Mouse (Mus musculus) kidney, postnatal 14 days (tissue): ENCODE results near the gene Luc7l3.

Experiments used
- DNase-seq: peaks from one replicate; pipeline ENCODE4 v3.0.0; 2022; ENCODE audit warnings: mixed read lengths

Luc7l3 gene

GRCm38 (mm10) chr11:94336551-94336950, 14.8 kb upstream of the Luc7l3 start:
- DNase-seq: no peak

- DNase-seq: peak; percentile 22
Observed at GRCm38 (mm10) chr11:94334386-94334968, 12.7 kb upstream of the Luc7l3 start.

- DNase-seq: no peak
Observed at GRCm38 (mm10) chr11:94332726-94333125, 10.9 kb upstream of the Luc7l3 start.

- DNase-seq: no peak
Observed at GRCm38 (mm10) chr11:94330211-94330610, 8.4 kb upstream of the Luc7l3 start.

- DNase-seq: peak; percentile 67
Observed at GRCm38 (mm10) chr11:94329270-94329891, 7.6 kb upstream of the Luc7l3 start.

GRCm38 (mm10) chr11:94328644-94329025, 6.8 kb upstream of the Luc7l3 start:
- no peak for DNase-seq

- peak; percentile 96 for DNase-seq
Observed at GRCm38 (mm10) chr11:94327693-94328643, 6.2 kb upstream of the Luc7l3 start, which contains the start of gene Ankrd40. Gene Ankrd40 (plus strand): TSS chr11:94328001.

- DNase-seq: peak; percentile 44
Observed at GRCm38 (mm10) chr11:94326961-94327411, 5.2 kb upstream of the Luc7l3 start.

- no peak for DNase-seq
Observed at GRCm38 (mm10) chr11:94324618-94325017, 2.8 kb upstream of the Luc7l3 start.

- no peak for DNase-seq
Observed at GRCm38 (mm10) chr11:94323271-94323925, 1.6 kb upstream of the Luc7l3 start.

GRCm38 (mm10) chr11:94322636-94323035, 848 bp upstream of the Luc7l3 start:
- no peak for DNase-seq

- no peak for DNase-seq
Observed at GRCm38 (mm10) chr11:94320969-94321930, 538 bp downstream of the Luc7l3 start.

GRCm38 (mm10) chr11:94318056-94318455, 3.7 kb downstream of the Luc7l3 start:
- no peak for DNase-seq

GRCm38 (mm10) chr11:94317515-94317914, 4.3 kb downstream of the Luc7l3 start:
- no peak for DNase-seq

- no peak for DNase-seq
Observed at GRCm38 (mm10) chr11:94317014-94317413, 4.8 kb downstream of the Luc7l3 start.

- DNase-seq: no peak
Observed at GRCm38 (mm10) chr11:94316528-94316927, 5.3 kb downstream of the Luc7l3 start.

GRCm38 (mm10) chr11:94315308-94315707, 6.5 kb downstream of the Luc7l3 start:
- no peak for DNase-seq

- no peak for DNase-seq
Observed at GRCm38 (mm10) chr11:94314098-94314652, 7.6 kb downstream of the Luc7l3 start.

- DNase-seq: no peak
Observed at GRCm38 (mm10) chr11:94312733-94313132, 9.1 kb downstream of the Luc7l3 start.

GRCm38 (mm10) chr11:94294996-94295845, 26.6 kb downstream of the Luc7l3 start:
- DNase-seq: no peak
